Mouse (Mus musculus) lung, postnatal 14 days (tissue): ENCODE measurements around the gene Fgfr1op2.
"Not testable (repeated sequence)": the region's sequence is repeated elsewhere in the genome, so short reads cannot be mapped to it uniquely, and the experiment has no call there.

ENCODE experiments used
- DNase-seq: peaks from one replicate; pipeline ENCODE4 v3.0.0; 2021

The Fgfr1op2 gene

GRCm38 (mm10) chr6:146576903-146577302 lies at the start of gene Fgfr1op2:
Fgfr1op2 (plus strand) TSS chr6:146577203.
- DNase-seq = no peak

GRCm38 (mm10) chr6:146527537-146527936 lies 49.5 kb upstream of the Fgfr1op2 start:
- no peak for DNase-seq

GRCm38 (mm10) chr6:146530363-146530762 lies 46.6 kb upstream of the Fgfr1op2 start:
- DNase-seq = no peak

- peak; percentile 43 for DNase-seq
Observed at GRCm38 (mm10) chr6:146530769-146531168, 46.2 kb upstream of the Fgfr1op2 start.

- DNase-seq = no peak
Observed at GRCm38 (mm10) chr6:146533146-146533545, 43.9 kb upstream of the Fgfr1op2 start.

- no peak for DNase-seq
Observed at GRCm38 (mm10) chr6:146535501-146535900, 41.5 kb upstream of the Fgfr1op2 start.

- no peak for DNase-seq
Observed at GRCm38 (mm10) chr6:146537111-146537510, 39.9 kb upstream of the Fgfr1op2 start.

- no peak for DNase-seq
Observed at GRCm38 (mm10) chr6:146538071-146538470, 38.9 kb upstream of the Fgfr1op2 start.

GRCm38 (mm10) chr6:146538661-146539060 lies 38.3 kb upstream of the Fgfr1op2 start:
- DNase-seq = no peak

- DNase-seq = no peak
Observed at GRCm38 (mm10) chr6:146540386-146540785, 36.6 kb upstream of the Fgfr1op2 start.

- DNase-seq = no peak
Observed at GRCm38 (mm10) chr6:146544622-146545021, 32.4 kb upstream of the Fgfr1op2 start.

- DNase-seq = no peak
Observed at GRCm38 (mm10) chr6:146545289-146545865, 31.6 kb upstream of the Fgfr1op2 start.

- no peak for DNase-seq
Observed at GRCm38 (mm10) chr6:146550421-146550820, 26.6 kb upstream of the Fgfr1op2 start.

- no peak for DNase-seq
Observed at GRCm38 (mm10) chr6:146551326-146551725, 25.7 kb upstream of the Fgfr1op2 start.

- not testable (repeated sequence) for DNase-seq
Observed at GRCm38 (mm10) chr6:146562461-146562860, 14.5 kb upstream of the Fgfr1op2 start.

GRCm38 (mm10) chr6:146572073-146572472 lies 4.9 kb upstream of the Fgfr1op2 start:
- DNase-seq = no peak

- DNase-seq = peak; percentile 98
Observed at GRCm38 (mm10) chr6:146577310-146578109, 507 bp downstream of the Fgfr1op2 start, which contains the start of gene Ints13. Ints13 (minus strand) TSS chr6:146577835.

- peak; percentile 81 for DNase-seq
Observed at GRCm38 (mm10) chr6:146578111-146578531, 1.1 kb downstream of the Fgfr1op2 start.

- peak; percentile 14 for DNase-seq
Observed at GRCm38 (mm10) chr6:146578586-146578985, 1.6 kb downstream of the Fgfr1op2 start.

GRCm38 (mm10) chr6:146580381-146580926 lies 3.5 kb downstream of the Fgfr1op2 start:
- DNase-seq = no peak

GRCm38 (mm10) chr6:146583366-146584046 lies 6.5 kb downstream of the Fgfr1op2 start:
- DNase-seq = no peak

GRCm38 (mm10) chr6:146585134-146585533 lies 8.1 kb downstream of the Fgfr1op2 start:
- no peak for DNase-seq

- DNase-seq = no peak
Observed at GRCm38 (mm10) chr6:146602601-146603000, 25.6 kb downstream of the Fgfr1op2 start.
